Mouse (Mus musculus) testis, postnatal 10 days (tissue): ENCODE data around the gene Dolpp1.

ENCODE experiments used
- DNase-seq: peaks from one replicate; pipeline ENCODE4 v3.0.0; 2021; ENCODE audit warnings: low spot score

The Dolpp1 gene

GRCm38 (mm10) chr2:30392114-30392576 is at the start of gene Dolpp1:
TSS of gene Dolpp1 (plus strand) at chr2:30392254.
- DNase-seq = peak; percentile 94

- DNase-seq = no peak
Observed at GRCm38 (mm10) chr2:30342544-30342943, 49.5 kb upstream of the Dolpp1 start.

GRCm38 (mm10) chr2:30343601-30344137 is 48.4 kb upstream of the Dolpp1 start:
- DNase-seq = peak; percentile 70

- DNase-seq = no peak
Observed at GRCm38 (mm10) chr2:30345971-30346676, 45.9 kb upstream of the Dolpp1 start.

- DNase-seq = no peak
Observed at GRCm38 (mm10) chr2:30349196-30349595, 42.9 kb upstream of the Dolpp1 start.

- no peak for DNase-seq
Observed at GRCm38 (mm10) chr2:30351149-30351548, 40.9 kb upstream of the Dolpp1 start.

- no peak for DNase-seq
Observed at GRCm38 (mm10) chr2:30355861-30356260, 36.2 kb upstream of the Dolpp1 start.

GRCm38 (mm10) chr2:30356266-30356665 is 35.8 kb upstream of the Dolpp1 start:
- DNase-seq = no peak

GRCm38 (mm10) chr2:30356906-30357305 is 35.1 kb upstream of the Dolpp1 start:
- no peak for DNase-seq

- no peak for DNase-seq
Observed at GRCm38 (mm10) chr2:30357552-30358510, 34.2 kb upstream of the Dolpp1 start.

- peak; percentile 97 for DNase-seq
Observed at GRCm38 (mm10) chr2:30358533-30359531, 33.2 kb upstream of the Dolpp1 start, which contains the start of gene Sh3glb2. TSS of gene Sh3glb2 (minus strand) at chr2:30359337.

- no peak for DNase-seq
Observed at GRCm38 (mm10) chr2:30360626-30361025, 31.4 kb upstream of the Dolpp1 start.

- DNase-seq = no peak
Observed at GRCm38 (mm10) chr2:30362865-30363264, 29.2 kb upstream of the Dolpp1 start.

GRCm38 (mm10) chr2:30363773-30364650 is 28.0 kb upstream of the Dolpp1 start, which contains the start of gene Miga2:
TSS of gene Miga2 (plus strand) at chr2:30364233.
- DNase-seq = peak; percentile 99

- DNase-seq = no peak
Observed at GRCm38 (mm10) chr2:30365281-30366069, 26.6 kb upstream of the Dolpp1 start.

GRCm38 (mm10) chr2:30366203-30366602 is 25.9 kb upstream of the Dolpp1 start:
- no peak for DNase-seq

- DNase-seq = no peak
Observed at GRCm38 (mm10) chr2:30371544-30371943, 20.5 kb upstream of the Dolpp1 start.

GRCm38 (mm10) chr2:30372726-30373125 is 19.3 kb upstream of the Dolpp1 start:
- no peak for DNase-seq

- DNase-seq = no peak
Observed at GRCm38 (mm10) chr2:30375893-30376292, 16.2 kb upstream of the Dolpp1 start.
